Mouse (Mus musculus): Measurements from ENCODE around the gene Trim41. TPM values are rescaled to one million over a fixed set of nuclear protein-coding genes. Genes with fewer than 3 reads are reported as not detected.
A peak's percentile ranks its signal among the peaks of the same experiment; 100 is the strongest.

Gene Trim41
- total RNA-seq, 1 experiment: 47.8 TPM

DNA sequence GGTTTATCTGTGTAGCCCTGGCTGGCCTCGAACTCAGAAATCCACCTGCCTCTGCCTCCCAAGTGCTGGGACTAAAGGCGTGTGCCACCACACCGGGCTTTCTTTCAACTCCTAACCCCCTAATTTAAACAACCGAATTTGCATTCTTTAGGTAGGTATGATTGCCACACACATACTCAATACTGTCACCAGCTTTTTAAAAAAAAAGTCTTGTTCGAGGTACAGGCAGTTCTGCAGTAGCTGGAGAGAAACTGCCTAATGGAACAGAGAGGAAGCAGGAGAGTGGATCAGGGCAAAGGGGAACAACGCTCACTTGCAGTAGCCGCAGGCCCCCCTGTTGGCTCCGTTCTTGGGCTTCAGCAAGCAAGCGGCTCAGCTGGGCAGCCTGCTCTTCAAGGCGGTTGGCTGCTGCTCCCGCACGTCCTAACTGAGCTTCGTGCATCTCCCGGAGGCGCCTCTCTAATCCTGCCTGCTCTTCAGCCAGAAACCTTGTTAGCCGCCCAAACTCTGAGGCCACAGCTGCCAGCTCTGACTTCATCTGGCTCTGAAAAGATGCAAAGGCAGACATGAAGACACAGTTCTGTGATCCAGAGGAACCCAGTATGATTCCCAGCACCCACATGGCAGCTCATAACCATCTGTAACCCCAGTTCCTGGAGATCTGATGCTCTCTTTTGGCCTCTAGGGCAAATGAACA is 8.3 kb downstream of the Trim41 start:
- Histone ChIP-seq H3K36me3 (ENCODE audit: control insufficient read depth, insufficient read depth, low read length, poor library complexity, severe bottlenecking) (peaks cover 57% of the 10 kb centered on the region), H3K4me1 (ENCODE audit: control insufficient read depth in 2 of 2, insufficient read depth in 2 of 2, low read length in 2 of 2, poor library complexity in 1 of 2) (peaks cover 0 to 3% of the 10 kb centered on the region in 2 experiments; a peak in 1 of 4 replicates), H3K4me3 (ENCODE audit: insufficient read depth in 1 of 2, low read depth in 1 of 2, low read length in 2 of 2, poor library complexity in 1 of 2, severe bottlenecking in 1 of 2) (no peak overlapping the region), H3K9ac (ENCODE audit: insufficient read depth, low read depth, low read length, poor library complexity, severe bottlenecking) (no peak overlapping the region; the same call in 1 of the 2 replicates), H3K27ac (ENCODE audit: insufficient read depth, low read depth, low read length, poor library complexity, severe bottlenecking) (no peak overlapping the region), H3K9me3 (ENCODE audit: control insufficient read depth, insufficient read depth, low read depth, low read length) (no peaks in the 10 kb centered on the region)
- TF ChIP-seq ZC3H11A (IDR thresholded peaks at IDR 0.05; ENCODE audit: borderline replicate concordance, low read depth, low read length) (no peak), CHD2 (IDR thresholded peaks at IDR 0.05; ENCODE audit: low read depth, low read length) (no peak), ZNF384 (IDR thresholded peaks at IDR 0.05; ENCODE audit: low read depth, low read length) (0 out of 2 replicates have a peak, but pooled peaks have one; percentile 5)
- no peak for DNase-seq (ENCODE audit: low read depth, low spot score)
- in situ Hi-C loops (cut with MboI; ENCODE audit: low sequenced_read_pairs in 2 of 2, unreplicated experiment in 2 of 2): no loop called here

DNA sequence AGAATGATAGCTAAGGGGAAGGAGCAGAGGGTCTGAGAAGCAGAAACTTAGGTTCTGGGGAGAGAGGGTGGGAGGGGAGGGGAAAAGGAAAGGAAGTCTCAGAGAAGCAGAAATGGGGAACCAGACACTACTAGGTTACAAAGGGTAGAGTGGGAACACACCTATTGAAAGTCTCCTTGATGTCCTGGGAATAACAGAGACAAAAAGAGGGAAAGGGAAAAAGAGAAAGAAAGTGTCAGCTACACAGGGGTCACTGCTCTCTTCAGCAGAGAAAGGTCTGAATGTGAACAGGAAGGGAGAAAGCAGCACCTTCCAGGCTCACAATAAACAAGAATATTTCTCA is 8.9 kb downstream of the Trim41 start:
- no peak for DNase-seq (ENCODE audit: low read depth, low spot score)

DNA sequence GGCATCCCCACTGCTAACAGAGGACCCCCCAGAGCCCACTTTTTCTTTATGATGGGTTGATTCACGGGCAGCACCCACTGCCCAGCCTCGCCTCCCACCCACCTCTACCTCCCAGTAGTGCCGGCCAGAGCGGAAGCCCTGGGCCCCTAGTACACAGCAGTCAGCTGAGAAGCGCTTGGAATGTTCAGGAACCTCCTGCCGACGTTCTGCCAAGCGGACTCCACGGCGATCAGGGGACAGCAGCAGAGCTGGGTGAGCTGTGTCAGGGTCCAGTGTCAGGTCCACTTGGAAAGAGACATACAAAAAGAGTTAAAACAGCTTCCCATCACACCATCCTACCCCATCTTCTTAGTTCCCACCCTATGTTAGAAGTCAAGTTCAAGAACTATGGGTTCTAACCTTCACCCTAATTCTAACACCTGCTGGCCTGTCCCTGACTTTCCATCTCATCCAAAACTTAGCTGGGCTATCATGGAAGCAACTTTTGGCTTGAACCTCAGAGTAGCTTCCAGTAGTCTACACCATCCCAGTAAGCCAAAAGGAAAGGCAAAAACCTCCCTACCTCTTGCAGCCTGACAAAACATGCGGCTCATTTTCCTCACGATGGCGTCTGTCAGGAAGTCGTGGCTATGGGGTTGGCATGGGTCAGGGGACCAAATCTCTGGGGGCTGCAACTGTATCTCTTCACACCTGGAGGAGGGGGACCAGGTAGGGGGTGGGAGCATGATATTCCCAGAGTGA is 9.4 kb downstream of the Trim41 start:
- in situ Hi-C loops (cut with MboI; ENCODE audit: low sequenced_read_pairs in 2 of 2, unreplicated experiment in 2 of 2): no loop called here
- H3K4me1 ChIP-seq (ENCODE audit: control insufficient read depth in 2 of 2, insufficient read depth in 2 of 2, low read length in 2 of 2, poor library complexity in 1 of 2): peaks cover 0 to 3% of the 10 kb centered on the region in 2 experiments; a peak in 2 of 4 replicates
- peaks cover 64% of the 10 kb centered on the region for H3K36me3 ChIP-seq (ENCODE audit: control insufficient read depth, insufficient read depth, low read length, poor library complexity, severe bottlenecking)
- H3K27ac ChIP-seq (ENCODE audit: insufficient read depth, low read depth, low read length, poor library complexity, severe bottlenecking): no peak overlapping the region; the same call in 1 of the 2 replicates
- no peak for DNase-seq (ENCODE audit: low read depth, low spot score)
- H3K9me3 ChIP-seq (ENCODE audit: control insufficient read depth, insufficient read depth, low read depth, low read length): no peaks in the 10 kb centered on the region
- H3K4me3 ChIP-seq (ENCODE audit: insufficient read depth in 1 of 2, low read depth in 1 of 2, low read length in 2 of 2, poor library complexity in 1 of 2, severe bottlenecking in 1 of 2): no peak overlapping the region
- TF ChIP-seq MAFK (IDR thresholded peaks at IDR 0.05; ENCODE audit: insufficient read depth, low read depth, low read length): no peak
- 0 out of 2 replicates have a peak, but pooled peaks have one; percentile 36 for TF ChIP-seq CHD2 (IDR thresholded peaks at IDR 0.05; ENCODE audit: low read depth, low read length)
- no peak overlapping the region for H3K9ac ChIP-seq (ENCODE audit: insufficient read depth, low read depth, low read length, poor library complexity, severe bottlenecking)

More for the DNA sequence above, 8.9 kb downstream of the Trim41 start:
- peaks cover 61% of the 10 kb centered on the region for H3K36me3 ChIP-seq (ENCODE audit: control insufficient read depth, insufficient read depth, low read length, poor library complexity, severe bottlenecking)
- H3K4me3 ChIP-seq (ENCODE audit: insufficient read depth in 1 of 2, low read depth in 1 of 2, low read length in 2 of 2, poor library complexity in 1 of 2, severe bottlenecking in 1 of 2): no peak overlapping the region
- H3K9me3 ChIP-seq (ENCODE audit: control insufficient read depth, insufficient read depth, low read depth, low read length): no peaks in the 10 kb centered on the region
- no peak overlapping the region for H3K27ac ChIP-seq (ENCODE audit: insufficient read depth, low read depth, low read length, poor library complexity, severe bottlenecking)
- H3K9ac ChIP-seq (ENCODE audit: insufficient read depth, low read depth, low read length, poor library complexity, severe bottlenecking): no peak overlapping the region
- no peak for TF ChIP-seq MAFK (IDR thresholded peaks at IDR 0.05; ENCODE audit: insufficient read depth, low read depth, low read length)
- no peak for TF ChIP-seq CHD2 (IDR thresholded peaks at IDR 0.05; ENCODE audit: low read depth, low read length)
- no peak for TF ChIP-seq ZNF384 (IDR thresholded peaks at IDR 0.05; ENCODE audit: low read depth, low read length)
- TF ChIP-seq HCFC1 (IDR thresholded peaks at IDR 0.05; ENCODE audit: borderline replicate concordance, insufficient read depth, low read length): no peak
- no peak for TF ChIP-seq ZC3H11A (IDR thresholded peaks at IDR 0.05; ENCODE audit: borderline replicate concordance, low read depth, low read length)
- in situ Hi-C loops (cut with MboI; ENCODE audit: low sequenced_read_pairs in 2 of 2, unreplicated experiment in 2 of 2): no loop called here
- peaks cover 0 to 3% of the 10 kb centered on the region in 2 experiments; a peak in 2 of 4 replicates for H3K4me1 ChIP-seq (ENCODE audit: control insufficient read depth in 2 of 2, insufficient read depth in 2 of 2, low read length in 2 of 2, poor library complexity in 1 of 2)

DNA sequence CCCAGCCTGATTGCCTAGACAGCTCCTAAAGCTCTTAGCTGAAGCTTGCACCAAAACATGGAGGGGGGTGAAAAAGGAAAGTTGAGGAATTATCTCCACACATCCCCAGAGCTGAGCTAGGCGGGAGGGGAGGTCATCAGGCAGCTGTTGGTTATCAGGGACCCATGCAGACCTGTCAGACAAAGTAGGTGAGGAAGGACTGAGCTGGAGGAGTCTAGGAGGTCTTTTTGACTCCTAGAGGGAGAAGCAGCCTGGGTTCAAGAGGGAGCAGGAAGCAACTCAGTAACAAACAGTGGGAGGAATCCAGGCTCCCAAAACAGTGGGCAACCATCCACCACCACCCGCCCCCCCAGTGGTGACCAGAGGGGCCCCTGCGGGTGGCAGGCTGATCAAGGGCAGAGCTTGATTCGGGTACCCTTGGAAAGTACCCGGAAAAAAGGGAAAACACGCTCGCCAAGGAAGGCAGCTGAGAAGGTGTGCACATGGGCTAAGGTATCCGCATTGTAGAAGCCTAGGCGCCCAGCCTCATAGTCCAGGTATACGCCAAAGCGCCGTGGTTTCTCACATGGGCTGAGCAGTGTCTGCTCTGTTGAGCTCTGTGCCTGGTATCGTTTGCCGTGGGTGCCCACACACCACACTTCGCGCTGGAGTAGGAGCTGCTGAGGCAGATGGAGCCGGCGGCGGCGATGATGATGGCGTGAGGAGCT is 10.1 kb downstream of the Trim41 start:
- Histone ChIP-seq H3K4me1 (ENCODE audit: control insufficient read depth in 2 of 2, insufficient read depth in 2 of 2, low read length in 2 of 2, poor library complexity in 1 of 2) (peaks cover 0 to 7% of the 10 kb centered on the region in 2 experiments; a peak in 2 of 4 replicates), H3K36me3 (ENCODE audit: control insufficient read depth, insufficient read depth, low read length, poor library complexity, severe bottlenecking) (peaks cover 65% of the 10 kb centered on the region), H3K27ac (ENCODE audit: insufficient read depth, low read depth, low read length, poor library complexity, severe bottlenecking) (peak overlapping the region; percentile 6; the same call in 1 of the 2 replicates), H3K9me3 (ENCODE audit: control insufficient read depth, insufficient read depth, low read depth, low read length) (no peaks in the 10 kb centered on the region), H3K9ac (ENCODE audit: insufficient read depth, low read depth, low read length, poor library complexity, severe bottlenecking) (no peak overlapping the region), H3K4me3 (ENCODE audit: insufficient read depth in 1 of 2, low read depth in 1 of 2, low read length in 2 of 2, poor library complexity in 1 of 2, severe bottlenecking in 1 of 2) (no peak overlapping the region)
- DNase-seq (ENCODE audit: low read depth, low spot score): no peak
- in situ Hi-C loops (cut with MboI; ENCODE audit: low sequenced_read_pairs in 2 of 2, unreplicated experiment in 2 of 2): no loop called here
- TF ChIP-seq ZC3H11A (IDR thresholded peaks at IDR 0.05; ENCODE audit: borderline replicate concordance, low read depth, low read length): no peak
- TF ChIP-seq ZNF384 (IDR thresholded peaks at IDR 0.05; ENCODE audit: low read depth, low read length): no peak
- TF ChIP-seq MAFK (IDR thresholded peaks at IDR 0.05; ENCODE audit: insufficient read depth, low read depth, low read length): no peak
- TF ChIP-seq CHD2 (IDR thresholded peaks at IDR 0.05; ENCODE audit: low read depth, low read length): no peak; the same call in 1 of the 2 replicates
- no peak for TF ChIP-seq HCFC1 (IDR thresholded peaks at IDR 0.05; ENCODE audit: borderline replicate concordance, insufficient read depth, low read length)

Measured in ES-E14 (cell line).